Mouse (Mus musculus) splenic B cell, adult 2 months (primary cell): Measurements from ENCODE around the gene Hpgds.

Source experiments
- DNase-seq: peaks from one replicate; pipeline ENCODE4 v3.0.0-alpha.2; 2011; ENCODE audit warnings: low read depth, low spot score
- H3K27me3 ChIP-seq: 2 replicates; pipeline ENCODE4 v1.6.1; 2012; ENCODE audit warnings: mild to moderate bottlenecking, low read length, moderate library complexity, mixed read lengths; ENCODE audit not compliant: control insufficient read depth, poor library complexity, insufficient read depth, severe bottlenecking
- H3K36me3 ChIP-seq: 2 replicates; pipeline ENCODE4 v1.6.1; 2012; ENCODE audit warnings: mild to moderate bottlenecking, low read length, moderate library complexity, mixed read lengths; ENCODE audit not compliant: control insufficient read depth, poor library complexity, insufficient read depth, severe bottlenecking

Gene Hpgds

DNA sequence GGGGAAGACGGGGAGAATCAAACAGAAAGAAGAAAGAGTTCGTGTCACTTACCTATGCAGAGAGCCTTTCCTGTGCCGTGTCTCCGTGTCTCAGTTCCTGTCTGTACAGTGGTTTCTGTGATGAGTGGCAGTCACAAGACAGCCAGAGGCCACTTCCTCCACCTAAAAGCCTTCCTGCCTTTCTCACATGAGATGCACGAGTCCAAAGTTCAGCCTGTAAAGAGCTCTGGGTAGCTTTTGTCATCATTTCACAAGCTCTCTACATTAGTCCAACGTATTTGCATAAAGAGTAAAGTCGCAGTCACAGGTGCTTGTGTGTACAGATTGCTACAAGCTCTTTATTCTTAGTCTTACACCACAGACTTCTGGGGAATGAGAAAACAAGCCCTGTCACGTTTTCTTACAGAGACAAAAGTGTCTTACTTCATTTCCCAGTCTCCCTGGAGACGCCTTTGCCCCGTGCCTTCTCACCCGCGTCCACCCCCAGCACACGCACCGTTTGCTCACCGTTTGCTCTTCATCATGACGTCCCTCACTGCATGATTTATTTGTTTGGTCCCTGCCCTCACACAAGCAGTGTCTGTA, at the start of gene Hpgds:
Hpgds (minus strand) TSS at position 288 of the 585 bp plus-strand sequence.
- Histone ChIP-seq H3K36me3 (no peaks in the 10 kb centered on the region), H3K27me3 (no peaks in the 10 kb centered on the region)
- peak; percentile 94 for DNase-seq

DNA sequence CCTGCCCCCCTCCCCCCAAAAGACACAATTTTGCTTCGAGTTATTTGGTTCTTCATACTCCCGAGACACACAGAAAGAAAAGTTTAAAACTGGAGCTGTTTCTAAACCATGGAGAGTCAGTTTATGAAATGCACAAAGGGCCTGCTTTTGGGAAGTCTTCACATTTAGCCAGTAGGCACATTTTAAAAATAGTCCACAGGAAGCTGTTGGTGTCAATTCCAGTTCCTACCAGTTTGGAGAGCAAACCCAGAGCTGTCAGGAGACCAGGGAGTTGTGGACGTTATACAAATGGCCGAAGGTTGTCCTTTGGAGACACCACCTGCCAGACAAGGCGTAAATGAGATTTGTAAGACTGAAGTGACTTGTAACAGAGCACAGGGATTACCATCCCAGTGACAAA, 20.3 kb upstream of the Hpgds start:
- Histone ChIP-seq H3K27me3 (no peaks in the 10 kb centered on the region), H3K36me3 (no peaks in the 10 kb centered on the region)
- DNase-seq = no peak

DNA sequence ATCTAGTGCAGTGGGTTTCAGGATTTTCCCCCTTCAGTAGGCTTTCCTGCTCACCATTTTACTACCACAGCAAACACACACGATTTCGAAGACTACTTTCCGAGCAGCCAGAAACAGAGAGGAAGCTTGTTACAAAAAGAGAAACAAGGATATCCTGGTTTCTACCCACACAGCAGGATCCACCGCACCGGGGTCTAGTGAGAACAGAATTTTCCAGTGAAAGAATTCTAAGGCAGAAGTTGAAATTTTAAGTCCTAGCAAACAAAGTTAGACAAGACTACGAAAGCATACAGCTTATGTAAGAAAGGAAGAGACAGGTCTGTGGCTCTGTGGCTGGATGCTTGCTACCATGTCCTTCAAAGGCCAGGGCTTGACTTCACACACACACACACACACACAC, 19.4 kb upstream of the Hpgds start:
- Histone ChIP-seq H3K27me3 (no peaks in the 10 kb centered on the region), H3K36me3 (no peaks in the 10 kb centered on the region)
- no peak for DNase-seq

DNA sequence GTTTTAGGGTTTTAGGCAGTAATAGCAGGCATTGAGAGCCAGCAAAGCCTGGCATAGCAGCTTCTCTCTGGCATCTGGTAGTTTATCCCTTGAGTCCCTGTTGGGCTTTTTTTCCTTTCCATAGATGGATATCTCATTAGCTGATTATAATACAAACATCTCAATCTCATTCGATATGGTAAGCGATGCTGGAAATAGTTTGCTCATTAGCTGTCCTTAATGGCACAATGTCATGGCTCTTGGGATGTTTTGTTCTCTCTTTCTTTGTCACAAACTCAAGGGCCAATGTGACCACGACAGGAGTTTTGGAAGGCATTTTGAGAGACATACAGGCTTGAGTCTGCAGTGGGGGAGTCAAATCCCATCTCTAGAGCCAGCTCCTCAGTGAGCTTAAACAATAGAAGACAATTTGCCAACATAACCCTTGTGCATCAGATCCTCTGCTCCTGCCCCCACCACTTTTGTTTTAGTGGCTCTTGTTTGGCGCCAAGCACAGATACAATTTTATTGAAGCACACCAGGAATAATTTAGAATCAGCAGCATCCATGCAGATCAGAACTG, 14.8 kb upstream of the Hpgds start:
- Histone ChIP-seq H3K36me3 (no peaks in the 10 kb centered on the region), H3K27me3 (no peaks in the 10 kb centered on the region)
- DNase-seq = no peak

DNA sequence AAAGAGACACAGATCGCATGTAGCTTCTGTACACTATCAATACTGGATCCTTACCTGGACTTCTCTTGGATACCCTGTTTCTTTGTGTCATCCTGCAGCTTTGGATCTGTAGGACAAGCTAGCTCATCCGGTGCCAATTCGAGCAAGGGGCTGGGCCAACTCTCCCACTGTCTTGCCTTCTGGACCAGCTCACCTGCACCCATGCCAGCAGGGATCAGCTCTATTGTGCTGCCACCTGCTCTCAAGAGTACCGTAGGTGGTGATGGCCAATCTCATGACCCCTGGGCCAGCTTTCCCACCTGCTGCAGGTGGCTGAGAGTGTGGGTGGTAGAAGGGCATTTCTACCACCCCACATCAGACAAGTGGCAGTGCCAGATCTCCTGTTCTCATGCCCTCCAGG, 12.3 kb upstream of the Hpgds start:
- no peak for DNase-seq
- no peaks in the 10 kb centered on the region for H3K27me3 ChIP-seq
- H3K36me3 ChIP-seq = no peaks in the 10 kb centered on the region

DNA sequence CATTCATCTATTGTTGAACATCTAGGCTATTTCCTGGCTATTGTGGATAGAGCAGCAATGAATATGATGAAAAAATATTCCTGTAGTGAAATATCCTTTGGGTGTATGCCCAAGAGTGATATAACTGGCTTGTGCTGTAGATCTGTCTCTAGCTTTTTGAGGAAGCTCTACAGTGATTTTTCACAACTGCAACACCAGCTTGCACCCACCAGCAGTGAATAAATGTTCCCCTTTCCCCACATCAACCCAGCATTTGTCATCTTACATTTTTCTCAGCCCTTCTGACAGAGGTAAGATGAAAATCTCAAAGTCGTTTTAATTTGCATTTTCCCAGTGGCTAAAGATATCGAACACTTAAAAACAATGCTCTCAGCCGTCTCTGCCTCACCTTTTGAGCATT, 8.9 kb upstream of the Hpgds start:
- no peaks in the 10 kb centered on the region for H3K36me3 ChIP-seq
- DNase-seq = no peak
- H3K27me3 ChIP-seq = no peaks in the 10 kb centered on the region

DNA sequence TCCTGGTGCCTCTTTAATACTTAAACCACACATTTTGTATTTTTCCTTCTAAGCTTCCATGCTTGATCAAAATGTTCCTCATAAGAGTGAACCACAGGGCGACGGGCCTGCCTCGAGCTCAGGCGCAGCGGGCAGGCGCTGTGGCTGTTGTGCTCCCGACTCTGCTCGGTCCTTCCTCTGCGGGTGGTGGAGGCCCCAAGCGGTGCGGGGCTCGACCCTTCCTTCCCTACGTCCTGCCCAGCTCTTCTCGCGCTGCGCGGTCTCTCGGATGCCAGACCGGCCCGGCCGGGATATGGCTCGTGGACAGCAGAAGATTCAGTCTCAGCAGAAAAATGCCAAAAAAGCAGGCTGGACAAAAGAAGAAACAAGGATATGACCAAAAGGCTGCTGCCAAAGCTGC, 6.0 kb upstream of the Hpgds start:
- Histone ChIP-seq H3K36me3 (no peaks in the 10 kb centered on the region), H3K27me3 (no peaks in the 10 kb centered on the region)
- no peak for DNase-seq

DNA sequence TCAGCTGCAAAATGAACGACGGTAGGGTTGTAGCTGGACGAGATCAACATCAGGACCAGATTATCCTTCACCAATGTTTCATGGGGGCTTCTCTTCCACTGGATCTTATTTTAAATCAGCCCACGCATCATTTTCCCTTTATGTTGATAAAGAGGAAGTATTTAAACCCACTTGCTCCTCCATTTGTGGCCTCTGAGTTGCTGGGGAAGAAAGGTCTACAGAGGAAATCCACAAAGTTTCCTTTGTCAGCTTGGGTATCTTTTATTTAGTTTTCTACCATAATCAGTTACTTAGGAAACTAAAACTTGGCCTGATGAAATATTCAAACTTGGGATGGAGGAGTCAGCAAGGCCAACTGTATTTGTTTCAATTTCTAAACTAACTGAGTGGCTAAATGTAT, 1.7 kb upstream of the Hpgds start:
- DNase-seq = peak; percentile 32
- H3K36me3 ChIP-seq = no peaks in the 10 kb centered on the region
- no peaks in the 10 kb centered on the region for H3K27me3 ChIP-seq

DNA sequence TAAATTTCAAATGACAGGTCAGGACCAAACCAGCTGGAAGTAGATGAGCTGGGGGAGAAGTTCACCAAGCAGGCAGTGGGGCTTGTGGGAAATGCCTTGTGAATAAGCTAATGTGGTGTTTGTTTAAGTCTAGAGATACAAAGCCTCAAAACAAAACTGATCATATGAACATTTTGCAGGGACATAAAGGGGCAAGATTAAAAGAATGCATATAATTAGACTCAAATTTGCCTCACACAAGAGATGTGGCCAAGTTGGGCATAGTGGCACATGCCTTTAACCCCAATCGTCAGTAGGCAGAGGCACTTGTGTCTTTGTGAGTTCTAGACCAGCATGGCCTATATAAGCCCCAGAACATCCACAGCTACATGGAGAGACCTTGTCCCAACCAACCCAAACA, 2.4 kb downstream of the Hpgds start:
- no peaks in the 10 kb centered on the region for H3K36me3 ChIP-seq
- DNase-seq = peak; percentile 9

DNA sequence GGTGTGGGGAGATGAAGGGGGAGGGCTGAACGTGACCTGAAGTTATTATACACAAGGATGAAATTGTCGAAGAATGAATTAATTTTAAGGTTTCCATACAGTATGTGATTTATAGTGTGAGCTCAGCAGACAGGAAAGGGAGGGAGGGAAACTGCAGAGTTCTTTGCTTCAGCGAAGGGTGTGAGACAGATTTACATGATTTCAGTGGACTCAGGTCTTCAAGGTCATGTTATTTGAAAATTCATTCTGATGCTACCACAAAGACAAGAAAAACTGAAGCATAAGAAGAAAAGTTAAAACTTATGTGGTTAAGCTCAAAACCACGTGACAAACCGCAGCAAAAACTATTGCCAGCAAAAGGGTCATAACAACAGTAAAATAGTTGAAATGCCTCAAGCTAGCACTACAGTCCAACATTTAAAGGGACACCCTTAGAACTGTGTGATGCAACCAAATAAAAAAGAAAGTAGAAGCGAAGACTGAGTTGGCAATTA, 3.9 kb downstream of the Hpgds start:
- H3K36me3 ChIP-seq = no peaks in the 10 kb centered on the region
- peak; percentile 62 for DNase-seq

More for the DNA sequence above, 2.4 kb downstream of the Hpgds start:
- no peaks in the 10 kb centered on the region for H3K27me3 ChIP-seq

DNA sequence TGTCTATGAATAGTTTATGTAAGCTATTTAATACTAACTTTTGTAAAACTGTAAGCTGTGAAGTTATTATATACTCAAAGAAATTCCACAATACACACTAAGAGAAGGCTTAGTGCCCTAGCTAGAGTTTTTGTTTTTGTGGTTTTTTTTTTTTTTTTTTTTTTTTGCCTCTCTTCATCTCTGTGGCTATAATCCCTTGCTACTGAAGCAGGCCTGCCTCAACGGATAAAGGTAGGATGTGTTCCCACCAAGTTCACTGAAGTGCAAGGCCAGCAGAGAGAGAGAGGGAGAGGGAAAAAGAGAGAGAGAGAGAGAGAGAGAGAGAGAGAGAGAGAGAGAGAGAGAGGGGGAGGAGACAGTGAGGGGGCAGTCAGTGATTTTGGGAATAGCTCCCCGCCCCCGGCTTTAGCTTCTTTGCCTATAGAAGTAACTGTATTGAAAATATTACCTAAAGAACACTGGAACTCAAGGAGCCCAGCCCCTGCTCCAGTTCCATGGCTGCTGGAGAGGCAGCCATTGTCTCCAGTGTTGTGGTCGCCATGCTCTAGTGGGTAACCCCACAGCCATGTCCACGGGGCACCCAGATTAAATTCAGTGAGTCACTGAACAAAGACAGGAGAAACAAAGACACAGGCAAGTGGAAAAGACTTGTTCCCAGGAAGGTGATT, 4.5 kb downstream of the Hpgds start:
- no peaks in the 10 kb centered on the region for H3K27me3 ChIP-seq
- no peaks in the 10 kb centered on the region for H3K36me3 ChIP-seq
- peak; percentile 50 for DNase-seq

More for the DNA sequence above, 3.9 kb downstream of the Hpgds start:
- no peaks in the 10 kb centered on the region for H3K27me3 ChIP-seq

DNA sequence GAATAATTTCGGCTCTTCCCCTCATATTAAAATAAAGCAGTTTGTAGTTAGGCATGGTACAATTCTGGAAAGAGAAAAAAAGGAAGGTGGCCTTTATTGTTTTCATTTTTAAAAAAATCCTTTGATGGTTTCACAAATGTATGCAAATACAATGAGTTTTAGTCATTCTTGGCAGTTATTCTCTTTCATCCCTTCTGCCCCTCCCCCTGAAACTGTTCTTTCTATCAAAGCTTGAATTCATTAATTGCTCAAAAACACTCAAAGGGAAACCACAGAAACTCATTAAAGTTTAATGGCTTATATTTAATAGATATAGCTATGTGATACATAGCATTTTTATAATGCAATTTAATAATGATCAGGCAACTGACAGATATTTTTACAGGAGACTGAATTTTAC, 6.5 kb downstream of the Hpgds start:
- DNase-seq = no peak
- H3K36me3 ChIP-seq = no peaks in the 10 kb centered on the region
- no peaks in the 10 kb centered on the region for H3K27me3 ChIP-seq

DNA sequence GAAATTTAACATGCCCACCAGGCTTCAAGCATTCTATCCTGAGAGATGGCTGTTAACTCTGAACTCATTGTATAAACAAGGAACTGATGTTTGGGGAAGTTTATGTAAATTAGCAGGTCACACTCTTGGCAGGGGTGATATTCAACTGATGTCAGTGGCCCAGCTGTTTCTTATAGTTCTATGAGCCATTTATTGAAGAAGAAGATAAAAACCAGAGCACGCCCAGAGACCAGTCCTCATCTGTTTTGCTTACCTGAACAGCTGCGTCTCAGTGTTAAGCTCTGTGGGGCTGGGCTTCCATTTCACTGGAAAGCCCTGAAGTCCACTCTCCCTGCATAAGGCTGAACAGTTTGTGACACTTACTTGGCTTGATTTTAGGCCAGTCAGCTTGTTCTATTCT, 6.9 kb downstream of the Hpgds start:
- no peaks in the 10 kb centered on the region for H3K27me3 ChIP-seq

DNA sequence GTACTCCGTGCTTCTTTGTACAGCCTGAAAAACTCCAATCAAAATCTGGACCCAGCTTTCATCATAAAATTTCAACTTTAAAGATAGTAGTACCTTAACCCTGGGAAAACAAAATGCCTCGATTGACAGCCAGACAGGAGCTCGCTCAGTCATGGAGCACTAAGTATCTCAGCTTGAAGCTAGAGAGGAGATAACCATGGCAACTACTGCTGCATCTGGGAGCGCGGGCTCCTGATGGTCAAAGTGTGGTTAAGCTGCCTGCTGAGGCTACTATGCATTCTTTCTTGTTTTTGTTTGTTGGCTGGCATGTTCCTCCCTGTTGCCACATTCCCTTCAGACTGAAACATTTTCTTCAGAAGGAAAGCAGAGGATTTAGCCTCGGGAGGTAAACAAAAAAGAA, 12.3 kb downstream of the Hpgds start:
- DNase-seq = no peak
- Histone ChIP-seq H3K36me3 (no peaks in the 10 kb centered on the region), H3K27me3 (no peaks in the 10 kb centered on the region)

More for the DNA sequence above, 6.9 kb downstream of the Hpgds start:
- H3K36me3 ChIP-seq = no peaks in the 10 kb centered on the region
- DNase-seq = peak; percentile 42

DNA sequence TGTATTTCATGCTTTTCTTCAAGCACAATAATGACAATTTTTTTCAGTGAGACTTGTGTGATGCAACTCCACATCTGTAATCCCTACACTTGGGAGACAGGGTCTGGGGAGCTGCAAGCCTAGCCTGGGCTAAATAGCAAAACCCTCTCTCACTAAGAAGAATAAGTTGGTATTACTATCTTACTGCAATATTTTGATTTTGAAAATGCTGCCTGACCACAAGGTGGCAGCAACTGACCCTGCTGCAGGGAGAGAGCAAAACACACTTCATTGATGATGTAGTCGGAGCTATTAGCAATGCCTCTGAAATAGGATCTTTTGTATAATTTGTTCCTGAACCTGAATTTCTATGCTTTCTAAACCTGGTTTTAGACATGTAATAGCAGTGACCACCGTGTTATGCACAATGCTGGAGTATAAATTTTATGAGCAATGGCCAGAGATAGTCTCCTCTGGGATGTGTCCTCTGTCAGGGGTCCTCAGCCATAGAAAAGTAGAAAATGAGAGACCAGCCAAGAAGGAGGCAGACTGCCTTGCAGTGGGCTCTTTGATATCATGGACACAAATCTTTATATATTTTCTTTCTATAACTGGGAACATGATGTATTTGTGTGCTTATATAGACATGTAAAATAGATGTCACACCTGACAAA, 18.5 kb downstream of the Hpgds start:
- no peaks in the 10 kb centered on the region for H3K36me3 ChIP-seq
- no peaks in the 10 kb centered on the region for H3K27me3 ChIP-seq
- peak; percentile 77 for DNase-seq
